Mouse (Mus musculus) ES-E14 (cell line): ENCODE measurements around the gene Exo5.

ENCODE experiments used
- CHD2 ChIP-seq: IDR thresholded peaks from 2 replicates; pipeline ENCODE4 v1.6.1; 2014; ENCODE audit warnings: mild to moderate bottlenecking, low read depth, low read length, inconsistent platforms
- ZC3H11A ChIP-seq: IDR thresholded peaks from 2 replicates; pipeline ENCODE4 v1.6.1; 2012; ENCODE audit warnings: low read depth, mild to moderate bottlenecking, inconsistent platforms, low read length, borderline replicate concordance
- ZNF384 ChIP-seq: IDR thresholded peaks from 2 replicates; pipeline ENCODE4 v1.6.1; 2012; ENCODE audit warnings: low read depth, low read length, inconsistent platforms

DNA sequence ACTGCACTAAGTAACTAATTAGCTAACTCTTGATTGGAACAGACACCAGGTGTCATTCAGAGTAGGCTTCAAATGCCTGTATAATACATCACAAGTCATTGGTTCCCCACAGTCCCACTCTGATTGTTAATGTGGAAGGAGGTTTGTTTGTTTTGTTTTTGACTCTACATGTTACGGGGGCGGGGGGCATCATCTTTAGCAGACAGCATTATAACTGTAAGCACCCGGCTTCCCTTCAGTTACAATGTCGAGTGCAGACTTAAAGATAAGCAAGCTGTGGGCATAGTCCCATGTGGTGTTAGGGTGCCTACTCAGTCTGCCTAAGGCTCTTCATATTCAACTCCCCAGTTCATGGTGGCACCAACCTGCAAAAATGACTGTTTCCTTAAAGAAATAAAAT is 28.2 kb upstream of the Exo5 start:
- TF ChIP-seq CHD2, result no peak
- no peak for TF ChIP-seq ZC3H11A
- TF ChIP-seq ZNF384, result no peak
